Mouse (Mus musculus): ENCODE measurements around the gene Pigh. TPM values are rescaled to one million over a fixed set of nuclear protein-coding genes. Genes with fewer than 3 reads are reported as not detected.

Gene Pigh
- total and polyA plus RNA-seq, 2 experiments from 2014 or later: 12.7 to 15.5 TPM

DNA sequence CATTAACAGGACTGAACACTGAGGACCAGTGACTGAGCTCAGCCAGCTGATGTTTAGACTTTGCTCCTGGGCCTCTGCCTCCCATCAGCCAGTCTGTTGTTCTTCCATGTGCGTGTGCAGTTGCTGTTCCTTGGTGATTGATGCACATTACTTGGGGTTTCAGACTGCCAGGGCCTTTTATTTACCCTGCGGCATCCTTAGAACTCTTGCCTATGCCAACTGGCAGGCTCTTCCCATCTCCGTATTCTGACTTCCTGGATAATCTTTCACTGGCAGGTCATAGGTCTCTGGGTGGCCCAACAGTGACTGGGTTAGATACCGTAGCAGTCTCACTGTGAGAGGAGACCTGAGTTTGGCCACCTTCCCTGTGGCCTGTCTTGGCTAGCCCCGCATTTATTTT is 21.9 kb downstream of the Pigh start:
- 91% methylated on average over 5 of the region's 5 CpGs for WGBS

DNA sequence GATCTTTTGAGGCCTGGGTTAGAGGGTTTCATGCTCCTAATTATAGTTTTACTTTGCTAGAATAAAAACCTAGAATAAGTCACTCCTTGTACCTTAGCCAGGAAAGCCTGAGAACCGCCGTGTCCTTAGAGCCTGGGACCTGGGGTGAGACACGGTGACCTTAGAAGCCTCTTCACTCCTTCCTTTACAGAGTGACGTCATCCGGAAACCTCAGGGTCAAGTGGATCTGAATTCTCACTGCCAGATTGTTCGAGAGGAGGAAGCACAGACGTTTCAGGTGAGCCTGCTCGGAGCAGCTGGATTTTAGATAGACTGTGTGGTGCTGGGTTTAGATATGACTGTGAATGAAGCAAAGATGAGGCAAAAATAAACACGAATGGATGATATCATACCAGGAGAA is 23.0 kb downstream of the Pigh start:
- H3K9me3 ChIP-seq (ENCODE audit: low read length): no peaks in the 10 kb centered on the region
- no peaks in the 10 kb centered on the region for H3K4me1 ChIP-seq (ENCODE audit: insufficient read depth)
- WGBS: 88% methylated on average over 9 of the region's 9 CpGs
- no peak overlapping the region for H3K4me2 ChIP-seq (ENCODE audit: low read depth)
- no peak overlapping the region for H3K9ac ChIP-seq
- H3K36me3 ChIP-seq (ENCODE audit: insufficient read depth): peaks cover 22% of the 10 kb centered on the region; the same call in 1 of the 2 replicates
- H3K4me3 ChIP-seq (ENCODE audit: low read depth, low read length): no peak overlapping the region
- DNase-seq (no peak), ATAC-seq (no peak)
- H3K27me3 ChIP-seq (ENCODE audit: insufficient read depth, low read length): no peaks in the 10 kb centered on the region
- TF ChIP-seq CTCF (IDR thresholded peaks at IDR 0.05; ENCODE audit: low read depth): no peak
- H3K27ac ChIP-seq (ENCODE audit: low read depth, low read length): no peak overlapping the region

More for the DNA sequence above, 21.9 kb downstream of the Pigh start:
- H3K4me2 ChIP-seq (ENCODE audit: low read depth): no peak overlapping the region
- no peak overlapping the region for H3K9ac ChIP-seq
- H3K27ac ChIP-seq (ENCODE audit: low read depth, low read length): no peak overlapping the region
- ATAC-seq (no peak), DNase-seq (no peak)
- peaks cover 22% of the 10 kb centered on the region; the same call in 1 of the 2 replicates for H3K36me3 ChIP-seq (ENCODE audit: insufficient read depth)
- no peaks in the 10 kb centered on the region for H3K27me3 ChIP-seq (ENCODE audit: insufficient read depth, low read length)
- H3K4me3 ChIP-seq (ENCODE audit: low read depth, low read length): no peak overlapping the region
- no peaks in the 10 kb centered on the region for H3K4me1 ChIP-seq (ENCODE audit: insufficient read depth)
- no peak for TF ChIP-seq CTCF (IDR thresholded peaks at IDR 0.05; ENCODE audit: low read depth)
- no peaks in the 10 kb centered on the region for H3K9me3 ChIP-seq (ENCODE audit: low read length)

DNA sequence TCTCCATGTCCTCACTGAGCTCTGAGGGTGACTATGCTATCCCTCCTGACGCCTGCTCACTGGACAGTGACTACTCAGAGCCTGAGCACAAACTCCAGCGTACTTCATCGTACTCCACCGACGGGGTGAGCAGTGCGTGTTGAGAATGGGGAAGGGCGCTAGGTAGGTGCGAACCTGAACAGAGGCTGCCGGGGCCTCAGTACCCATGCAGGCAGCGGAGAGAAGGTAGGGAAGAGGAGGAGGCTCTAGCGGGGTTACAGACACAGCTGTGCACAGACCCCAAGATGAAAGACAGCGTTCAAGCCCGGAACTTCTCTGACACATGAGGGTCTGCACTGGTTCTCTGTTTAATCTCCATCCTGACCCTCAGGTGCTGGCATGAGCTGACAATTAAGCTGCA is 25.0 kb downstream of the Pigh start:
- no peak overlapping the region for H3K27ac ChIP-seq (ENCODE audit: low read depth, low read length)
- H3K4me2 ChIP-seq (ENCODE audit: low read depth): no peak overlapping the region
- no peak for DNase-seq
- no peak for ATAC-seq
- 87% methylated on average over 13 of the region's 13 CpGs for WGBS
- H3K9ac ChIP-seq: no peak overlapping the region
- H3K27me3 ChIP-seq (ENCODE audit: insufficient read depth, low read length): no peaks in the 10 kb centered on the region
- peaks cover 22% of the 10 kb centered on the region; the same call in 1 of the 2 replicates for H3K36me3 ChIP-seq (ENCODE audit: insufficient read depth)
- H3K9me3 ChIP-seq (ENCODE audit: low read length): no peaks in the 10 kb centered on the region
- no peak for TF ChIP-seq CTCF (IDR thresholded peaks at IDR 0.05; ENCODE audit: low read depth)
- H3K4me1 ChIP-seq (ENCODE audit: insufficient read depth): no peaks in the 10 kb centered on the region
- no peak overlapping the region for H3K4me3 ChIP-seq (ENCODE audit: low read depth, low read length)

DNA sequence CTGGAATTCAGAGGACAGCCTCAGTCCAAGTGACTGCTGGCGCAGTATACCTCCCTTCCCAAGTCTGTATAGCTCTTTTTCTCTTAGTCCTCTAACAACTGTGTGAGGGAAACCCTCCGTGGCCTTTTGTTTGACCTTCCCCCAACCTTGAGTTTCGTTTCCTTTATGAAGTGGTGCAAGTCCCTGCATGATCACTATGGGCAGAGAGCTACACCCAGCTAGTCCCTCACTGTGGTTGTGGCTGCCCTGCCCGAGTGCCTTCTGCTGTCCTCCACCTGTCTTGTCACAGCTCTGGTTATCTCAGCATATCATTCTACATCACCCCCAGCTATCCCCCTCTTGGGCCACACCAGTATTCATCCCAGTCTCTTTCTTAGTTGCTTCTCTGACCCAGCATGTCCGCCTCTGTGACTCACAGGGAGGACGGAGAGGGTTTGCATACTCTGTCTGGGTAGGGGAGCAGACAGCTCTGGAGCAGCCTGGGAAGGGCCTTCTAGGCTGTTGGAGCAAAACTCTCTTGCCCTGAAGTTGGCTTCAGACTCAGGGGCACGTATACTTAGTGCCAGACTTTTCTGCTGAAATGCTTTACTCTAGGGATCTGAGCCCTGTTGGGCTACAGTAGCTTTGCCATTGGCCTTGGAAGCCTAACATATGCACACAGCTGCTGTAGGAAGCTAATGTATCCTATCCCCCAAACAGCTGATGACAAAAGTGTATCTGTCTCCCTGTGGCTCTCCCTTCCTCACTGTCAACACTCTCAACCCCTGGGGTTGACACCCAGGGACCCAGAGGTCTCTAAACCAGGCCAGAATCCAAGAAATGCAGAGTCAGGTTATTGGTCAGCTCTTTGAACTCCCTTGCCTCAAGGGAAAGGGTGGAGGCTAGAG is 28.4 kb downstream of the Pigh start:
- H3K27me3 ChIP-seq (ENCODE audit: insufficient read depth, low read length): no peaks in the 10 kb centered on the region
- TF ChIP-seq CTCF (IDR thresholded peaks at IDR 0.05; ENCODE audit: low read depth): no peak
- ATAC-seq (no peak), DNase-seq (no peak)
- H3K4me2 ChIP-seq (ENCODE audit: low read depth): no peak overlapping the region
- peaks cover 11% of the 10 kb centered on the region; the same call in 1 of the 2 replicates for H3K36me3 ChIP-seq (ENCODE audit: insufficient read depth)
- no peak overlapping the region for H3K27ac ChIP-seq (ENCODE audit: low read depth, low read length)
- H3K4me3 ChIP-seq (ENCODE audit: low read depth, low read length): no peak overlapping the region
- no peak overlapping the region for H3K9ac ChIP-seq
- H3K4me1 ChIP-seq (ENCODE audit: insufficient read depth): no peaks in the 10 kb centered on the region
- H3K9me3 ChIP-seq (ENCODE audit: low read length): no peaks in the 10 kb centered on the region
- 84% methylated on average over 7 of the region's 7 CpGs for WGBS

GRCm38 (mm10) chr12:79060134-79060533 is 29.3 kb downstream of the Pigh start:
- no peaks in the 10 kb centered on the region for H3K9me3 ChIP-seq (ENCODE audit: low read length)
- H3K36me3 ChIP-seq (ENCODE audit: insufficient read depth): peaks cover 6% of the 10 kb centered on the region; the same call in 1 of the 2 replicates
- DNase-seq: no peak
- no peaks in the 10 kb centered on the region for H3K4me1 ChIP-seq (ENCODE audit: insufficient read depth)
- H3K4me2 ChIP-seq (ENCODE audit: low read depth): no peak overlapping the region
- no peak overlapping the region for H3K4me3 ChIP-seq (ENCODE audit: low read depth, low read length)
- ATAC-seq: no peak
- no peaks in the 10 kb centered on the region for H3K27me3 ChIP-seq (ENCODE audit: insufficient read depth, low read length)
- H3K27ac ChIP-seq (ENCODE audit: low read depth, low read length): no peak overlapping the region
- no peak overlapping the region for H3K9ac ChIP-seq
- 92% methylated on average over 9 of the region's 9 CpGs for WGBS
- no peak for TF ChIP-seq CTCF (IDR thresholded peaks at IDR 0.05; ENCODE audit: low read depth)

DNA sequence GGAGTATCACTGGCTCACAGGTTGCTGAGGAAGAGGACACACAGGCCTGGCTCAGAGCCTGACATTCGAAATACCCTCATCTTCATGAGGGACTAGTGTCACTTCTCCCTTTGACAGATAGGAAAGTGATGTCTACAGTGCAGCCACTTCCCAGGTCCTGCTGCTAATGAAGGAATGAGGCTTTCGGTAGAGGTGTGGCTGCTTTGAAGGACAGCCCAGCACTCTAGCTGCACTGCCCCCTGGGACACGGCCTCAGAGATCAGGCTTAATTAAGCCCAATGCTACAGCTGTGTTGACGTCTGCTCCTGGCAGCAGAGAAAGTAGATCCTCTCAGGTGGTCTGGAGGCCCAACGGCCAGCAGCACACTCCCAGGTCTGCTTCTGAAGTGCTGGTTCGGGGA is 29.9 kb downstream of the Pigh start:
- ATAC-seq: no peak
- TF ChIP-seq CTCF (IDR thresholded peaks at IDR 0.05; ENCODE audit: low read depth): no peak
- 79% methylated on average over 6 of the region's 6 CpGs for WGBS

DNA sequence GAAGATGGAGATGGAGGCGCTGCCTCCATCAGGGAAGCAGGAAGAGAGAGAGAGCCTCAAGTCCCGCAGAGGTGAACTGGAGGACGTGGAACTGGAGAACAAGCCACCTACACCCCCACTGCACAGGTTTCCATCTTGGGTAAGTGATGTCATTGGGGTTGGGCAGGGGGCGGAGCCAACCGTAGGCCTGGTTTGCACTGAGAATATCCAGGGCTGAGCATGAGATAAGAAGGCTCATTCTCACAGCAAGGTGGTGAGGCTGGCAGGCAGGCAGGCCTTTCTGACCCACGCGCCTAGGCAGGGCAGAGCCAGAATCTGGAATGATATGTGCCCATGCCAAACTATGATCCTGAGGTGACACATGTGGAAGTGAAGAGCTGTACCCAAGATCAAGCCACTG is 34.2 kb downstream of the Pigh start:
- Histone ChIP-seq H3K9ac (no peak overlapping the region), H3K9me3 (ENCODE audit: low read length) (no peaks in the 10 kb centered on the region), H3K4me3 (ENCODE audit: low read depth, low read length) (no peak overlapping the region), H3K36me3 (ENCODE audit: insufficient read depth) (peaks cover 8% of the 10 kb centered on the region; the same call in 1 of the 2 replicates), H3K27ac (ENCODE audit: low read depth, low read length) (no peak overlapping the region), H3K4me2 (ENCODE audit: low read depth) (no peak overlapping the region), H3K27me3 (ENCODE audit: insufficient read depth, low read length) (no peaks in the 10 kb centered on the region), H3K4me1 (ENCODE audit: insufficient read depth) (no peaks in the 10 kb centered on the region)
- ATAC-seq (no peak), DNase-seq (no peak)
- no peak for TF ChIP-seq CTCF (IDR thresholded peaks at IDR 0.05; ENCODE audit: low read depth)
- 95% methylated on average over 7 of the region's 7 CpGs for WGBS

More for the DNA sequence above, 29.9 kb downstream of the Pigh start:
- peaks cover 11% of the 10 kb centered on the region; the same call in 1 of the 2 replicates for H3K36me3 ChIP-seq (ENCODE audit: insufficient read depth)
- H3K4me1 ChIP-seq (ENCODE audit: insufficient read depth): no peaks in the 10 kb centered on the region
- H3K27ac ChIP-seq (ENCODE audit: low read depth, low read length): no peak overlapping the region
- H3K4me2 ChIP-seq (ENCODE audit: low read depth): no peak overlapping the region
- H3K27me3 ChIP-seq (ENCODE audit: insufficient read depth, low read length): no peaks in the 10 kb centered on the region
- H3K4me3 ChIP-seq (ENCODE audit: low read depth, low read length): no peak overlapping the region
- no peak overlapping the region for H3K9ac ChIP-seq
- no peaks in the 10 kb centered on the region for H3K9me3 ChIP-seq (ENCODE audit: low read length)
- no peak for DNase-seq

All from forebrain, postnatal 0 days (tissue).